Mouse (Mus musculus) olfactory bulb, adult 2 months (tissue): ENCODE measurements around the gene Tnfrsf1b. TPM values are rescaled to one million over a fixed set of nuclear protein-coding genes. Genes with fewer than 3 reads are reported as not detected.

Experiments
- H3K27ac ChIP-seq: fragments of 200-500 bp; 2 replicates; pipeline ENCODE4 v1.5.1; 2012; ENCODE audit warnings: low read depth, low read length; ENCODE audit not compliant: insufficient read depth
- H3K4me1 ChIP-seq: fragments of 200-500 bp; 2 replicates; pipeline ENCODE4 v1.6.1; 2012; ENCODE audit warnings: low read length; ENCODE audit not compliant: control insufficient read depth, insufficient read depth
- H3K4me3 ChIP-seq: fragments of 200-500 bp; 2 replicates; pipeline ENCODE4 v1.5.1; 2012; ENCODE audit warnings: mild to moderate bottlenecking, low read depth, low read length, moderate library complexity; ENCODE audit not compliant: insufficient read depth
- CTCF ChIP-seq: fragments of 200-500 bp; IDR thresholded peaks from 2 replicates; pipeline ENCODE4 v1.5.1; 2012; ENCODE audit warnings: low read depth, mild to moderate bottlenecking, low read length, moderate library complexity; ENCODE audit not compliant: insufficient read depth
- POLR2A ChIP-seq: fragments of 200-500 bp; IDR thresholded peaks from 2 replicates; pipeline ENCODE4 v1.6.1; 2012; ENCODE audit warnings: mild to moderate bottlenecking, low read depth, low read length, moderate library complexity; ENCODE audit not compliant: insufficient read depth
- WGBS: fragments of 180-500 bp; shearing (Covaris S2); methylation state at CpG from one replicate; pipeline ENCODE4 v1.1.7; 2018; 5-methylcytosine and 5-hydroxymethylcytosine counted together
- polyA plus RNA-seq: library from polyadenylated mRNA; stranded (reverse); fragments of >200 nt; gene quantifications from 2 replicates; pipeline ENCODE4 v1.2.4, GENCODE M21; 2012; ENCODE audit warnings: low replicate concordance; ENCODE audit not compliant: missing spikeins, insufficient read depth, insufficient read length

Tnfrsf1b gene
- not detected in 2 replicates for polyA plus RNA-seq

DNA sequence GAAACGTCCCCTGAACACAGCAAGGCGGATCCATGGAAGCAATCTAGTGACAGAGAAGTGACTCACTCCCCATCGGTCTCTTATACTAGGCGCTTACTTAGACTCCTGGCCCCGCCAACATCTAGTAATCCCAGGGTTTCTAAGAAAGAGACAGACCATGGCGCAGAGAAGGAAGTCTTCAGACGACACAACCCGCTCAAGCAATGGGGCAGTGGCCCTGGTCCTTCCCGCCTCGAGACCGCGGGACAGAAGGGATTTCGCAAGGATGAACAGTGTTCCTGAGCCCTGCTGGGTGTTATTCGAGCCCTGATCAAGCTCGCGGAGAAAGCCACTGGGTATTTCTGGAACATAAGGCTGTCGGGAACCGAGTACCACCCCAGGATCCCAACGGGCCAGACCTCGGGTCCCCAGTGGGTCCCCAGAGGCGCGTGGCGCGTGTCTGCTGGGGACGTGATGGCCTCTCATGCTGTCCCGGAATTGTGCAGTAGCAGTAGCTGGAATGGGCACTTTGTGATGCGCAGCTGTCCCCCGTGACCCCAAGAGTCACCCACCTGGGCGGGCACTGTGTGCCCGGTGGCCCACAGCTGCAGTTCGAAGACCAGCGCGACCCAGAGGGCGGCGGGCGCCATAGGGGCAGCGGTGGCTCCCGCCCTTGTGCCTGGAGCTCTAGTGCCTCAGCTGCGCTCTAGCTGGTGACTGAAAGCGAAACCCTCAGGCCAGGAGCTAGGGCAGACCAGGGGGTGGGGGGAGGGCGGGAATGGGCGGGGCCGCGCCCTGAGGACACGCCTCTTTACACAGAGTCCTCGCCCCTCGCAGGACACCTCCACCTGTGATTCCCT, at the start of gene Tnfrsf1b:
Tnfrsf1b (minus strand) TSS at position 698 of the 839 bp plus-strand sequence.
- H3K27ac ChIP-seq, result no peak within 1 kb of the TSS
- 1% methylated on average over 47 of the region's 47 CpGs for WGBS
- TF ChIP-seq POLR2A (no peak), CTCF (no peak)

GRCm38 (mm10) chr4:145295589-145296300, 49.1 kb upstream of the Tnfrsf1b start:
- no peak overlapping the region for H3K27ac ChIP-seq
- TF ChIP-seq POLR2A, result no peak
- TF ChIP-seq CTCF, result 0 out of 2 replicates have a peak, but pooled peaks have one; percentile 32
- no peaks in the 10 kb centered on the region for H3K4me1 ChIP-seq
- H3K4me3 ChIP-seq, result no peak overlapping the region
- 49% methylated on average over 5 of the region's 5 CpGs for WGBS

More for the DNA sequence above, at the start of gene Tnfrsf1b:
- peak within 1 kb of the TSS; percentile 37 for H3K4me3 ChIP-seq
- peaks cover 6% of the 10 kb centered on the region; the same call in 1 of the 2 replicates for H3K4me1 ChIP-seq

- H3K27ac ChIP-seq, result no peak overlapping the region
- 89% methylated on average over 5 of the region's 5 CpGs for WGBS
- TF ChIP-seq CTCF (no peak), POLR2A (no peak)
- no peaks in the 10 kb centered on the region for H3K4me1 ChIP-seq
- no peak overlapping the region for H3K4me3 ChIP-seq
These were observed 47.9 kb upstream of the Tnfrsf1b start for GRCm38 (mm10) chr4:145294588-145294987.

DNA sequence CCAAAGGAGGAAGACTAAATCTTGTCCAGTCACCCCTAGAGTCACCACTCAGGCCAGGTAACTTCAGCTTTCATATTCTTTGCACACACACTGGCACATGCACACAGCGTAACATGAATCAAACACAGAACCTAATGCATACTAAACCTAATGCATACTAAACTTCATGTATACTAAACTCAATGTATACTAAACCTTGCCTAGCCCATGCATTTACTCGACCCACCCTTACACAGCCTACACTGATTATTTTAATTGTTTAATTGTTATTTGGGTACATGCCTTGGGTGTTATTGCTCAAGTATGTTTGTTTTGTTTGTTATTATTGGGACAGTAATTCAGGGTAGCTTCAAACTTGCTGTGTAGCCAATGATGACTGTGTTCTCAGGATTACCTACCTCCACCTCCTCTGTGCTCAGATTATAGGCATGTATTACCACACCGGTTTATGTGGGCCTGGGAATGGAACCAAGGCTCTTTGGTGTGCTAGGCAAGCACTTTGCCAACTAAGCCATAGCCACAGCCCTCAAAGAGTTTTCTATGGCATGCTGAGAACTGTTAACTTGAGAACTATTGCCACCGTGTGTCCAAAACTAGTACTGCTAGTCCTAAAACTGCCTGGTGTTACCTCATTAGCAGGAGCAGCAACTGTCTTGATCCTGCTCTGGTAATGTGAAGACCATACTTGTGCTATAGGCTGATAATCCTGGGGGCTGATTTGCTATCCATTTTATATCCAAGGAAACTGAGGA, 39.9 kb upstream of the Tnfrsf1b start:
- TF ChIP-seq POLR2A, result no peak
- no peak for TF ChIP-seq CTCF
- H3K27ac ChIP-seq, result no peak overlapping the region
- H3K4me3 ChIP-seq, result no peak overlapping the region
- WGBS, result 37% methylated on average over 4 of the region's 4 CpGs
- H3K4me1 ChIP-seq, result no peaks in the 10 kb centered on the region

- WGBS, result 95% methylated on average over 4 of the region's 4 CpGs
- no peak for TF ChIP-seq CTCF
- TF ChIP-seq POLR2A, result no peak
- Histone ChIP-seq H3K4me1 (no peaks in the 10 kb centered on the region), H3K4me3 (no peak overlapping the region), H3K27ac (no peak overlapping the region)
These were observed 38.0 kb upstream of the Tnfrsf1b start for GRCm38 (mm10) chr4:145284675-145285074.

DNA sequence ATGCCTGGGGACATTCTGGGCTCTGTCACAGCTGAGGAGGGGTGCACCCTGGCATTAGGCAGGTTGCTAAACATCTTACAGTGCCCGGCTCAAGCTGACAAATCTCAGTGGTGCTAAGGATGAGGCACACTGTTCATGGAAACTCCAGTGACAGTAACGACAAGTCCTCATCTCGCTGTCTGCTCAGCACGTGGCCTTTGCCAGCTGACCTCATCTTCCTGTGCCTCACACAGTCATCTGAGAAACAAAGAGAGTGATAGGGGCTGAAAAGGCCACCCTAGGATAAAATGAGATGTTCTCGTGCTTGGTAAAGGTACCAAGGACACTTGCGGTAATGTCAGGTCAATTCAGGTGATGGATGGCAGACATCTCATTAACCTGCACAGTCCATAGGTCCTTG, 36.8 kb upstream of the Tnfrsf1b start:
- no peak overlapping the region for H3K4me3 ChIP-seq
- no peak overlapping the region for H3K27ac ChIP-seq
- no peaks in the 10 kb centered on the region for H3K4me1 ChIP-seq
- WGBS, result 66% methylated on average over 6 of the region's 6 CpGs
- no peak for TF ChIP-seq CTCF
- TF ChIP-seq POLR2A, result no peak

DNA sequence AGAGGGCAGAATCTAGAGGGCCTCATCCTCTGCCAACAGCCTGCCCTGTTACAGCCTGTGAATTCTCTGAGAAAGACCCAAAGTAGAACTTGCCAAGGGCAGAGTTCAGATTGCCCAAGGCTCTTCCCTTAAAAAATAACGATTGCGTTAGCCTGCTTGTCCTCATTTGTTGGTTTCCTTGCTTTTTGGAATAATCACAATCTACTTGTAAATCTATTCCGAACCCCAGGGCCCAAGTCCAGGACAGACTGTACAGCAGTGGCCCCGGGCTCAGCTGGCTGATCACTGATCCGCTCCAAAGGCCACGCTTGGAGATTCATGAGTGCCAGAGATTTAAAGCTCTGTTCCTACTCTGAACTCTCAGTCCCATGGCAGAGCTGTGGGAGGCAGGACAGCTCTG, 34.3 kb upstream of the Tnfrsf1b start:
- Histone ChIP-seq H3K4me1 (no peaks in the 10 kb centered on the region), H3K4me3 (no peak overlapping the region), H3K27ac (no peak overlapping the region)
- 54% methylated on average over 6 of the region's 6 CpGs for WGBS
- TF ChIP-seq CTCF (no peak), POLR2A (no peak)

- no peak overlapping the region for H3K4me3 ChIP-seq
- no peaks in the 10 kb centered on the region for H3K4me1 ChIP-seq
- TF ChIP-seq CTCF (no peak), POLR2A (no peak)
- no peak overlapping the region for H3K27ac ChIP-seq
- 69% methylated on average over 3 of the region's 3 CpGs for WGBS
These were observed 32.2 kb upstream of the Tnfrsf1b start for GRCm38 (mm10) chr4:145278724-145279370.
